ENCODE assay signal across 12 mouse cellular contexts in the genomic region with DNA sequence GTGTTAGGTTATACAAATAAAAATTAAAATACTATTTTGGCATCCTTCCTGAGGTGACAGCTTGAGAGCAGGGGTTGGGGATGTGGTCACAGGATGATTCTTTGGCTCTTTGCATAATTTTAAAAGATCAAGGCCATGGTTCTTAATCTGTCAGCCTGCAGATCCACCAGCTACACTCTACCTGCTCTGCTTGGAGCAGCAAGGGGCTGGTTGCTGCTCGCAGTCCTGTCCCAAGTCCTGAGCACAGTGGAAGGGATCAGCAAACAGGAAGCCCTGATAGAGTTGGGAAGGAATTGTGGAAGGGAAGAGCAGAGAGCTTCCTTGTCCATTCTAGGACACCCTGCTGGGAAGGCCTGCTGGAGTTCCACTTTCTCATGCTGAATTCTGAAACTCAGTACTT.
"Had no signal": no experiment of that assay in that cellular context is flagged by ENCODE, and none has a peak within 500 bp of the region (broad histone marks: within the 10 kb centered on the region; RNA-seq: fewer than 3 reads in every experiment).

No protein-coding gene starts in this region.

- DNase-seq: left cerebral cortex, postnatal 4 days; liver; liver, embryonic 13.5 days; liver, postnatal 0 days; lung, adult 18-20 months; lung, adult 2 months; lung, embryonic 14.5 days; lung, postnatal 10 days; lung, postnatal 14 days; lung, postnatal 36 days; lung, postnatal 4 days; midbrain, embryonic 14.5 days had no signal
